Mouse (Mus musculus) olfactory bulb, adult 2 months (tissue): ENCODE results near the gene Relb.

Experiments
- CTCF ChIP-seq: fragments of 200-500 bp; IDR thresholded peaks from 2 replicates; pipeline ENCODE4 v1.5.1; 2012; ENCODE audit warnings: low read depth, mild to moderate bottlenecking, low read length, moderate library complexity; ENCODE audit not compliant: insufficient read depth
- POLR2A ChIP-seq: fragments of 200-500 bp; IDR thresholded peaks from 2 replicates; pipeline ENCODE4 v1.6.1; 2012; ENCODE audit warnings: mild to moderate bottlenecking, low read depth, low read length, moderate library complexity; ENCODE audit not compliant: insufficient read depth

DNA sequence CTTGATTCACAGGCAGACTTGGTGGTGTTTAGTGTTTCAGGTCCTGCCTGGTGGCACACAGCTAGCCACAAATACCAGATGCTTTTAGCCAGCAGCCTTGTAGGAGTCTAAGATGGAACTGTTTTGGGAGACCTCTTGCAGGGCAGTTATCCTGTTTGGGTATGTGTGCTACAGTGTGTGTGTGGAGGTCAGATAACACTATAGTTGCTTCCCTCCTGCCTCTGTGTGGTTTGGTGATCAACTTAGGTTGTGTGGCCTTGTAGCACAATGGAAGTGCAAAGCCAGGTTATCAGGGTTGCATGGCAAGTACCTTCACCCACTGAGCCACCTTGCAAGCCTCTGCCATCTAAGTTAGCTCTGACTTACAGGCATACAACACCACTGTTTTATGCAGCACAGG is 3.5 kb upstream of the Relb start:
- TF ChIP-seq CTCF (no peak), POLR2A (no peak)
